Mouse (Mus musculus) brain, embryonic 14.5 days (tissue): ENCODE data around the gene Slc5a10. TPM values are rescaled to one million over a fixed set of nuclear protein-coding genes. Genes with fewer than 3 reads are reported as not detected.
A peak's percentile ranks its signal among the peaks of the same experiment; 100 is the strongest.

Source experiments
- DNase-seq: peaks from one replicate; pipeline ENCODE4 v3.0.0-alpha.2; 2011; ENCODE audit warnings: low read depth
- CTCF ChIP-seq: fragments of 200-500 bp; IDR thresholded peaks from 2 replicates; pipeline ENCODE4 v1.5.1; 2012; ENCODE audit warnings: inconsistent platforms, mild to moderate bottlenecking, moderate library complexity, borderline replicate concordance; ENCODE audit not compliant: insufficient read depth, insufficient read length; ENCODE audit errors: extremely low read depth
- POLR2A ChIP-seq: fragments of 200-500 bp; IDR thresholded peaks from 2 replicates; pipeline ENCODE4 v1.6.1; 2012; ENCODE audit warnings: mild to moderate bottlenecking, inconsistent platforms, borderline replicate concordance; ENCODE audit not compliant: poor library complexity, insufficient read depth, insufficient read length, severe bottlenecking; ENCODE audit errors: extremely low read depth
- polyA plus RNA-seq: library from polyadenylated mRNA; depleted of rRNA; stranded (reverse); fragments of >200 nt; gene quantifications from 2 replicates; pipeline ENCODE4 v1.2.3, GENCODE M21; 2012

Gene Slc5a10
- polyA plus RNA-seq, 1 experiment = 0.11 TPM

DNA sequence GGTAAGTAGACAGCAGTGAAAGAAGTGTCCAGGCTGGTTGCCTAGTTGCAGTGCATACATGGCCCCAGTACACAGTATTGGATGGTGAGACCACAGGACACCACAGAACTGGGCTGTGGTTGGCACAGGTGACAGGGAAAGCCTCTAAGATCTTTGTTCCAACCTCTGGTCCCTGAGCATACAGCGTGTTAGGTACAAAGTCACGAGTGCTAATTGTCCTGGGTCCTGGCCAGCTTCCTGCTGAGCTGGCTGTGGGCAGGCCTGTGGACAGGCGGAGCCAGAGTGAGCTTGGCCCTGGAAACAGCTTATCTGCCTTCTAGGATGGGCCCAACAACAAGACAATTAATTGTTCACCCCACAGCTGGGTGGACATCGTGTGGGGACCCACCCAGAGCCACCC, 20.7 kb downstream of the Slc5a10 start:
- peak; percentile 47 for DNase-seq
- TF ChIP-seq CTCF (no peak), POLR2A (no peak)

DNA sequence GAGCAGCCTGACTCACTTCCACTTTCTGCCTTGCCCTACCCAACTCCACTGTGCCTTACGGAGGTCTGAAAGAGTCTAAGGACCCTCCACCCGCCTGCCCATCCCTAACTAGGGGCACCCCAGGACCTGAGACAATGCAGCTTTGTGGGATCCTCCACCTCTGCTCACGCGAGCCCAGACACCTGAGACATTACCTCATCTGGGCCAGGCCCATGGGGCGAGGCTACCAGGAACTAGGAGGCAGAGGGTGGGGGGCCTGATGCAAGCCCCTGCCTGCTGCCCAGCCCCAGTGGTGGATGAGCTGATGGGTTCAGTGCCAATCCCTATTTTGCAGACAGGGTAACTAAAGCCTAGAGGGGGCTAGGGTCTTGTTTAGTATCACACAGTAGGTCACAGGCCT, 21.2 kb downstream of the Slc5a10 start:
- TF ChIP-seq POLR2A (no peak), CTCF (no peak)
- no peak for DNase-seq

DNA sequence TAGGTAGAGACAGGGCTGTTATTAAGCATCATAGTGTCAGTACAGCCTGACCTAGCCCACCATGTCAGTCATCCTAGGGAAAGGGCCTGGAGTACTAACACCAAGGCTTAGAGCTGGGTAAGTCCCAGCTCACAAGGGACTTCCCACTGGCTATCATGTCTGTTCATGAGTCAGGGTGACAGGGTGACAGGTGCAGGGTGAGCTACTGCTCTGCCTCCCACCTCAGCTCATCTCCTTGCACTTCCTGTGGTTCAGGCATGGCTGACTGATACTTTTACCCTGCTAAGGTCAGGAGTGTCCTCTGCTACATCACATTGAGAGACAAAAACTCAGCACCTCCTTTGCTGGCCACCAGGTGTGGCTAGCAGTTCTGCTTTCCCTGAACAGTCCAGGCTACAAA, 21.8 kb downstream of the Slc5a10 start:
- no peak for DNase-seq
- TF ChIP-seq CTCF = no peak
- no peak for TF ChIP-seq POLR2A

DNA sequence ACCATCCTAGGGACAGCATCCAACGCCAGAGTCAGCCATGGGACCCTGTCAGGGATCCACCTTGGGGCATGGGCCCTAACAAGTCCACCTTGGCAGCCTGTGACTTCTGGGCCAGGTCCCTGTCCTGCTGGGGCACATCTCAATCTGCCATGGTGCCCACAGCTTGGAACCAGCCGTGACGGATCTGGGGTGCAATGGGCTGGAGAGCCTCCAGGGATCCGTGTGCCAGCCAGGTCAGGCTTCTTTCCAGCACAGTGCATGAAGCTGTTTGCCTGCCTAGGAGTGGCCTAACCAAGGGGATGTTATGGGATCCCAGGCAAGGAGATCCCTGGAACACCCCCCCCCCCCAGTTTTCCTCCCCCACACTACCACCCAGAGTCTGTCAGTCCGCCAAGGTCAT, 27.6 kb downstream of the Slc5a10 start:
- no peak for DNase-seq
- TF ChIP-seq CTCF (no peak), POLR2A (no peak)

DNA sequence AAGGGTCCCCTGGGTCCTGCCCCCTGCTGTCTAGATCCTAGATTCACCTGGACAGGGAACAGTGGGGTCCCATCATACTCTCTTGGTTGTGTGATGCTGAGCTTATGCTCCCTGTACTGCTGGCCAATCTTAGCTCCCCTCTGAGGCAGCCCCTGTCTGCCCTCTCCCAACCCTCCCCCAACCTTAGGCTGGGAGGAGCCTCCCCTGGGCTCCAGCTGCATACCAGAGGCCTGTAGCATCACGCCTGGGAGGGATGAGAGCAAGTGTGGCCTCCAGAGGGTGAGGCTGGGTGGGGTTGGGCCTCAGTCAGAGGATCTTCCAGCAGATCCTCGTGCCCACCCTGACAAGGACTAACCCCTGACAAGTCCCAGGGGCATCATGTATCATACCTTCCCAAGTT, 33.0 kb downstream of the Slc5a10 start:
- DNase-seq = no peak
- TF ChIP-seq CTCF = no peak
- TF ChIP-seq POLR2A = no peak

DNA sequence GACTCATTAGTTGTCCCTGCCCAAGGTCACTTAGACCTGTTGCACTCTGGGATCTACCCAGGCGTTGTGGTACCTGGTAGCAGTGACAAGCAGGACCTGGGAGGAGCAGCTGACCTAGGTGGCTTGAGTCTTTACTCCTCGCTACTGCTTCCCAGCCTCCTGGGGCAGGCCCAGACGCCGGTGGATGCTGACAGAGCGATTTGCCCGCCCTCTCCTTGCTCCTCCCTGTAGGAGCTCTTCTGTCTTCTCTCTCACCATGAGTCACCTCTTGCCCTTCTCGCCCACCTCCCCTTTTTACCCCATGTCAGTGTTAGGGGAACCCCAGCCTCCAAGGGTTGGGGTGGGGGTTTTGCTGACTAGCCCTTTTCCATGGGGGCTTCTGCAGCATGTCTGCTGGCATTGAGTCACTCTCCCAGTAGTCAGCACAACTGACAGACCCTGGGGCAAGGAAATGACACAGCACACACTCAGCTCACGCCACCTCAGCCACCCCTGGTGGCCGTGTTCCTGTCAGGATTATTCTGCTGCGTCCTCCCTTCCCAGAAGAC, 33.6 kb downstream of the Slc5a10 start:
- DNase-seq = no peak
- TF ChIP-seq POLR2A = no peak
- TF ChIP-seq CTCF = no peak

DNA sequence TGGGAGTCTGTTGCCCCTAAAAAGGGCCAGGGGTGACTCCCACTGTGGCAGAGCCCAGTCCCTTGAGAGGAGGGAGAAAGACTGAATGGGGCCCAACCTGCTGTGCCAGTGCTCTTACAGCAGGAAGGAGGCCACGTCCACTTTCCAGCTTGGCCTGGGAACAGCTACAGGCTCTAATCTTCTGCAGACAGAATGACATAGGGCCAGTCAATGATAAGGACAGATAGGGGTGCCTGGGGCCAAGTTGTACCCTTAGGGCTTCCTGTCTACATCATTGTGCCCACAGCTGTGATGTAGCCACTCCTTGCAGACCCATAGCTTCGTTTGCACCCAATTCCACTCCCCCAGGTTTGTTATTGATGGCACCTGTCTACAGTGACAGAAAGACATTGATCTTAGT, 34.5 kb downstream of the Slc5a10 start:
- TF ChIP-seq POLR2A (no peak), CTCF (no peak)
- DNase-seq = no peak

DNA sequence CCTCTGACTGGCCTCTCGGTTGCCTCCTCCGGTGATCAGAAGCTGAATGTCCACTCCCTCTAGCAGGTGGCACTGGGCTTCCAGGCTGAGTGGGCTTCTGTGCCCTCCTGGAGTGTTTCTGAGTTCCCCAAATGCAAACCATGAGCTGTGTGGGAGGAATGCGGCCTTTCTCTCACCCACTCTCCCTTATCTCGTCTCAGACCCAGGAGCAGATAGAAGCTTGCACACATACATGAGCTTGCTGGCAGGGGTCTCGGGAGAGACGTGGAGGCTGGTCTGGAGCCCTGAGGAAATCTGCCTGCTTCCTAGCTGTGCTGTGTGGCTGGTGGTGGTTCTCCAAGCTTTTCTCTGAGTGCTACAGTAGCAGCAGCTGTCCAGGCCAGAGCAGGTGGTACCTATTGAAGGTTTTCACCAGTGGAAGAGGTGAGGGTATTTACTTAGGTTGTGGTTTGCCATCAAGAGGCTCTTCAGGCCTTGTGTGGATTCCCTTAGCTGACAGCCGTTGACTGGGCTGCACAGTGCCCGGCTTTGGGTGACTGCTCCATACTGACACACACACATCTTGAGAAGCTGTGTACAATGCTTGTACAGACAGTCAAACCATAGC, 35.4 kb downstream of the Slc5a10 start:
- DNase-seq = no peak
- no peak for TF ChIP-seq POLR2A
- no peak for TF ChIP-seq CTCF

DNA sequence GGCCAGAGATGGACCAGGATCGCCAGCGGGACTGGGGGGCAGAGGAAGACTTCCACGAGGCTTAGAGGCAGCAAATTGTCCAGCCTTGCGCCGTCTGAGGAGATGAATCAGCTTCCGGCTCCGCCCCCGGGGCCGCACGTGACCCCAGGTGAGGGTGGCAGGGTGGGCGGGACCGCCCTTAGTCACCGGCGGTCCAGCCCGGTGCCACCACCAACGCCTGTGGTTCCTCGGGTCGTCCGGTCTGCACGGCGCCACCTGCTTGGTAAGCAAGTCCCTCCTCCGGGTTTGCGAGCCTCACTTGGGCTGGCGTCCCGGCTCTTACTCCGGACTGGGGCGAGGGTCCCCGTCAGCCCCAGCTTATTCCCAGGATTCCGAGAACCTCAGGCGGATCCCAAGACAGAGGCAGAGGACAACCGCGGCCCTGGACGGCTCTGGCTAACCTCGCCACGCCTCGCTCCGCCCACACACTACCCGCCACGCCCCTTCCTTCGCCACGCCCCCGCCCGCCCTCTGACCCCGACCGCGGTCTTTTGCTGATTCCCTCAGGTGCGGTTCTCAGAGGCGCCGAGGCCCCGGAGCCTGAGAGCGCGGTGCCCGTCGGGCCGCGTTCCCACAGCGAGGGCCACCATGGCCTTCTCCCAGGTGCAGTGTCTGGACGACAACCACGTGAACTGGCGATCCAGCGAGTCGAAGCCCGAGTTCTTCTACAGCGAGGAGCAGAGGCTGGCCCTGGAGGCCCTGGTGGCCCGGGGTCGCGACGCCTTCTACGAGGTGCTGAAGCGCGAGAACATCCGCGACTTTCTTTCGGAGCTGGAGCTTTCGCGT, 36.5 kb downstream of the Slc5a10 start, which contains the start of gene Fam83g:
Gene Fam83g (plus strand): TSS at position 185 of the 825 bp plus-strand sequence.
- DNase-seq = peak; percentile 15

DNA sequence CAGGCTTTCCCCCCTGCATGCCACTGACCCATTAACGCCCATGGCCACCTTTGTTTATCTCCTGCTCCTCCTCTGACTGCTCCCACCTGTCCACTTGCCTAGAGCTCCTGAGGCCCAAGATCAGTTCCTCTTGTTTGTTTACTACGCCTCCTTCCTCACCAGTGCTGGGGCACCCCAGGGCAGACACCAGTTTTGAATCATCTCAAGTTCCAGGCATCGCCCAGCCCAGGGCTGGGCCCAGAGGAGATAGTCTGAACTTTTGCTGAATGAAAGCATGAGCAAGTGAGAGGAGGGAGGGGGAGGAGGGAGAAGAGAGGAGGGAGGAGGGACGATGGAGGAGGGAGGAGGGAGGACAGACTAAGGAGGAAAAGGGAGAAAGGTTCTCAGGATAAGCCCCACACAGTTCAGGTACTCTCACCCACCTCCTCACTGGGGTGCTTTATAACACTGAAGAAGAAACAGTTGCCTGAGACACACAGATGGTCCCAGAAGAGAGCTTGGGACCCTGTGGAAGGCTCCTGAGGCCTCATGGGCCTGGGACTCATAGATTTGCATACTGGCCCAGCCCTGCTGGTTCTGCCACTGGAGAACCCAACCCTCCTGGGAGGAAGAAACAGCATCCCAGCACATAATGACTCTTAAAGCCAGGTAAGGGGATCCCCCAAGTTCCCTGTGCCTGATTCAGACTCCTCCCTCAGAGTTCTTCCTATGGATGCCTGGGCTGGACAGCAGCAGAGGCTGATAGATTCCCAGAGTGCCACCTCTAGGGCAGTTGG, 41.3 kb downstream of the Slc5a10 start:
- DNase-seq = no peak
- no peak for TF ChIP-seq CTCF
- no peak for TF ChIP-seq POLR2A

More for the DNA sequence above, 36.5 kb downstream of the Slc5a10 start, which contains the start of gene Fam83g:
- no peak for TF ChIP-seq POLR2A
- TF ChIP-seq CTCF = no peak

DNA sequence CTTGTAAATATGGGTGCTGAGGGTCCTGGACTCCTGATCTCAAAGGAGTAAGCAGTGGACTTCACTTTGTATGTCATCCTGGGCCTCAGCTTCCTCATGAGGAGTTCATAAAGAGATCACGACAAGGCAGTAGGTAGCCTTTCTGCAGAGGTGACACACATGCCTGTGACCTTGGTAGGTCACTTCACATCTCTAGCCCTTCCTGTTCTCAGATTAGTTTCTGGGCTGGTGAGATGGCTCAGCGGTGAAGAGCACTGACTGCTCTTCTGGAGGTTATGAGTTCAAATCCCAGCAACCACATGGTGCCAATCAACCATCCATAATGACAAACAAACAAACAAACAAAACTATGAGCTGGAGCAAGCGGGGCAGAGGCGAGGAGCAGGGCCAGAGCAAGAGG, 42.9 kb downstream of the Slc5a10 start:
- TF ChIP-seq POLR2A (no peak), CTCF (no peak)
- DNase-seq = no peak
